Mouse (Mus musculus): ENCODE data around the gene Nudt13.
"Not testable (repeated sequence)": the region's sequence is repeated elsewhere in the genome, so short reads cannot be mapped to it uniquely, and the experiment has no call there.

Gene Nudt13

DNA sequence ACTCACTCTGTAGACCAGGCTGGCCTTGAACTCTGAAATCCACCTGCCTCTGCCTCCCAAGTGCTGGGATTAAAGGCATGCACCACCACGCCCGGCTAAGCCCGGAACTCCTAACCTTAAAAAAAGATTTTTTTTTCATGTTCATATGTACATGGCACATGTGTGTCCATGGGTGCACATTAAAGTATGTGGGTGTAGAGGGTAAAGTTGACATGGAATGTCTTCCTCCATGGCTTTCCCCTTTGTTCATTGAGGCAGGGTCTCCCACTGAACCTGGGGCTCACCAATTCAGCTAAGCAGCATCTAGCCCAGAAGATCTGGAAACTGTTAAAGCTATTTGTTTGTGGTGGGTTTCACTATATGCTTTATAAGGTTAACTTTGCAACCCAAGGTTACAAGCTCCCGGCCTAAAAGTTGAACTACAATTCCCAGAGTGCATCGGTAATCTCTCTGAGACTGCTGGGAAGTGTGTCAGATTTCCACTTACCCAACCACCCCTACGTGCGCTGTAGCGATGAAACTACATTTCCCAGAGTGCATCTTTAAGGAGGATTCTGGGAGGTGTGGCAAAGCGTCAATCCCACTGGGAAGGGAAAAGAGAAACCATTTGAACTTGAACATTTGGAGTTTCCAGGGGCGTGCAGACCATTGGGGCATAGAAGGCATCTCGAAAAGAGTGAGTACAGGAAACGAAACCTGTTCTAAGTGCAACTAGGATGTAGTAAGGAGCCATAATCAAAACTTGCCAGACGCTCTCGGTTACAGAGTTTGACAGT, at the start of gene Nudt13:
Gene Nudt13, plus strand, starts transcription at position 581 of the 776 bp plus-strand sequence.
- peak; percentile 65 to 71 for DNase-seq (ENCODE audit: low spot score in 2 of 2)

- no peak for DNase-seq (ENCODE audit: low spot score in 2 of 2)
These were observed 49.2 kb upstream of the Nudt13 start for GRCm38 (mm10) chr14:20245318-20245717.

GRCm38 (mm10) chr14:20245861-20246260, 48.6 kb upstream of the Nudt13 start:
- no peak for DNase-seq (ENCODE audit: low spot score in 2 of 2)

DNA sequence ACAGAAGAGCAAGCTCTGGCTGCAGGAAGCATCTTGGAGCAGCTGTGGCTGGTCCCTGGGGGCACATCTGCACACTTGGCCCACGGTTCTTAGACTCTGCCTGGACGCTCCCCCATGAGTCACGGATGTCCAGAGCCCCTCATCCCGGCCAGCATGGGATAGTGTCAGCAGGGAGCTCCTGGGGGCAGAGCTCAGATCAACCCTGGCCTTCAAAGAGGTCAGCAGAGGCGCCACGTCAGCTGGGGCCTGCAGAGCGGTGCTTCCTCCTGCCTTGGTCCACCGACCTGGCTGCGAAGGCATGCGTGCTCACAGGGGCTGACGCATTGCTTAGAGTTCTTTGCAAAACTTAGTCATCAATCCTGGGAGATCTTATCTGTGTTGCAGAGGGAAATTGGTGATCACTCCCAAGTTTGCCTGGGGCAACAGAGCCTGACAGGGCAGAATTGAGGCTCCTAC, 47.7 kb upstream of the Nudt13 start:
- no peak for DNase-seq (ENCODE audit: low spot score in 2 of 2)

DNA sequence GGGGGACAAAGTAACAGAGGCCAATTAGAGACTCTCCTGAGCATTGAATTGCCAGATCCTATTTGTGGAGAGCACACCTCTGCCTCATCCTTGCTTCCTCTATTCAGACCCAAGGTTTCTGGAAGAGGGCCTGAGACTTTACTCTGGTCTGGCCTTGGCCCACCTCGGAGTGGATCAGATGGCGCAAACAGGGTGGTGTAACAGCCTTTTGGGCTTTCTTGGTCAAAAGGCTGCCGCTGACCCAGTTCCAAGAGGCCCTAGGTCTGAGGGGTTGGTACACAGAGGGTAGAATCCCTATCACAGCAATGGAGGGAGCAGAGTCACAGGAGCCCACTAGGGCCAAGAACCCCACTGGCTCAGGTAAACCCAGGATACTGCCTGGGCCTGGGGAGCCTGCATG, 46.5 kb upstream of the Nudt13 start:
- no peak for DNase-seq (ENCODE audit: low spot score in 2 of 2)

DNA sequence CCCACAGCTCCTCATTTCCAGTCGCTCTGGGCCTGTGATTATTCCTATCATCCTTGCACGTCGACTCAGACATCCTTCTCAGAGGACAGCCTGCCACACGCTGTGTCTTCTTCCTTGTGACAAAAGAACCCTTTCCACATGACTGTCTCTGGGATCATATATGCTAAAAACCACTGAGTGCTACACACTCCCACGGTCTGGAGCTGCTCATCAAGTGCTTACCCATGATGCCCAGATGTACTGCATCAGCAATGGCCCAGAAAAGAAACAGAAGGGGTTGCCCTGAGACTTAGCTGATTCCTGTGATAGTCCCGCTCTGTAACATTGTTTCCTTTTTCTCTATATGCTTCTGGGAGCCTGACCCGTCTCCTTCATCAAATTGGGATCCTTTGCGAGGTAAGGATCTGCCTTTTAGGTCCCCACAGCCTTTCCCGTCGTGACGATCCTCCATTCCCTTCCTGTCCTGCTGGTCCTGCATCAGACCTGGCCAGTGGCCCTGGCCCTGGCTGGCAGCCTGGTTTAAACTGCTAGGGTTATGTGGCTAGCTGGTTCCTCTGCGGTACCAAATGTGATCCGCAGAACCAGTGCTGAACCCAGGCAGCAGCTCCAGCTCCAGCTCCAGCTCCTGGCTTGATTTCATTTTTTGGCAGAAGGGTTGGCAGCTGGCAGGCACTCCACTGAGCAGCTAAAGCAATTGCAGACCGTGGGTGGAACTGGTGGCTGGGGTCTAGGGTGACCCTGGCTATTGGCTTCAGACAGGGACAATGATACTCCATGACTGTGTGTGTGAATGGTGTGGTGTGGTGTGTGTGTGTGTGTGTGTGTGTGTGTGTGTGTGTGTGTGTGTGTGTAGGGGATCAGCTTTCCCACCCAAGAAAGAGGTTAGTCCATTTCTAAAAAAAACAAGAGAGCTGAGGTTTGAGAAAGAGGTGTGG, 44.0 kb upstream of the Nudt13 start:
- DNase-seq (ENCODE audit: low spot score in 2 of 2), result no peak

- DNase-seq (ENCODE audit: low spot score in 2 of 2), result peak; percentile 67 to 81
These were observed 36.0 kb upstream of the Nudt13 start for GRCm38 (mm10) chr14:20258185-20259113.

DNA sequence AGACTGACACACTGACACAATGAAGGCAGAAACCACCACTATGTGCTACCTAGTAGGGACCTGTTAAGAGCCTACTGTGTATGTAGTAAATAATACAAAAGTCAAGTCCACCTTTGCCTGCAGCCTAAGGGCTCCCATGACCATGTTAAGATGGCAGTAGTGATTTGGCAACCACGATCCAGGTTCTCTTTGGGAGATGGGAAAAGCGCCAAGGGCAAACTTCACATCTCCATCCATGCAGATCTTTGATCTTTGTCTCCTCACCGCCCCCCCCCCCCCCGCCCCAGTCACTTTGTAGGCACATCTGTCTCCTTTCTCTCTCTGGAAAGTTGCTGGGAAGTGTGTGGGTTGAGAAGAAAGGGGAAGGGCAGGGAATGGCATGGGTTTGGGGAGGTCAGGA, 32.2 kb upstream of the Nudt13 start:
- DNase-seq (ENCODE audit: low spot score in 2 of 2), result no peak

- no peak for DNase-seq (ENCODE audit: low spot score in 2 of 2)
These were observed 26.1 kb upstream of the Nudt13 start for GRCm38 (mm10) chr14:20268421-20268820.

DNA sequence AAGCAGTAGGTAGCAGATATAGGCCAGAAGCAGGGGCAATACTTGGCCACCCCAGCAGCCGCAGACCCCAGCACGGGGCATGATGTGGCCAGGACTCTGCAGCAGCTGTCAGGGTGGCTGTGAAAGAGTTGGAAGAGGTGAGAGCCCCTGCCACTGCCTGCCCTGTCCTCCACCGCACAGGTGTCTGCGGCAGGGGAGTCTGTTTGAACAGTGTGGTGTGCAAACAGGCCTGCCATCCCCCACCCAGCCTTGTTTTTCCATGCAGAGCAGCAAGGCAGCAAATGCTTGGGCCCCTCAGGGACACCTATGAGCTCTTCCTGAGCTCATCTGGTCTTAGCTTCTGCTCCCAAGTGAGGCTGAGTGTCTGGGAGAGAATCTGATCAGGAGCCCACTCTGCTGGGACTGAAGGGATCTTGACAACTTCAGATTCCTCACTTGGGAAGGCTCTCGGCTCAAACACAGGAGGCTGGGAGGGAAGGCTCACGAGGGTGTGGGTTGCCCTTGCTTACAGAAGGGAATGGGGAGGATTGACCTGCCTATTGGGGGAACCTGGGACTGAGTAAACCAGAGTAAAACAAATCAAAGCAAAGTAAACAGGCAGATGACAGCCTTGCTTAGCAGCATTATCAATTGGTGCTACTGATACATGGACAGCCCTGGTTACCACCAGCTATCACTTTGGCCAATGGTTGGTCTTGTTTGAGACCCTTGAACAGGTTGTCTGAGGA, 25.3 kb upstream of the Nudt13 start, which contains the start of gene Kcnk16:
Gene Kcnk16, minus strand, starts transcription at position 118 of the 728 bp plus-strand sequence.
- DNase-seq (ENCODE audit: low spot score in 2 of 2), result no peak

GRCm38 (mm10) chr14:20291391-20291790, 3.1 kb upstream of the Nudt13 start:
- no peak for DNase-seq (ENCODE audit: low spot score in 2 of 2)

GRCm38 (mm10) chr14:20294947-20295346, 450 bp downstream of the Nudt13 start:
- no peak for DNase-seq (ENCODE audit: low spot score in 2 of 2)

GRCm38 (mm10) chr14:20297616-20298015, 3.1 kb downstream of the Nudt13 start:
- no peak for DNase-seq (ENCODE audit: low spot score in 2 of 2)

DNA sequence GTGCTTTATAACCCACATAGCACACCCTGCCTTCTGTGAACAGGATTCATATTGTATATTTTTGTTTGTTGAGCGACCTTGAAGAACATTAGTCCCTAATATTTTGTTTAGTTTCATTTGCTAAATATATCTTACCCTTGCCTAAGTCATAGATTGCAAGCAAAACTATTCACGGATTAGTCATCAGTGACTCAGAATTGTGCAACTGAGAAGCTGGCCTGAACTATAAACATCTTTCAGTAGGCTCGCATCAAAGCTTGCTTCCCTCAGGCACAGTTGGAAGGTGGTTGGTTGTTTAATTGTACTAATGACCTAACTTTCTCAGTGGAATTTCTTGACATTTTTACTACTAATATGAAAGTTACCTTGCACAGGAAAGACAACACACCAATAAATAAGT, 3.6 kb downstream of the Nudt13 start:
- DNase-seq (ENCODE audit: low spot score in 2 of 2), result no peak

DNA sequence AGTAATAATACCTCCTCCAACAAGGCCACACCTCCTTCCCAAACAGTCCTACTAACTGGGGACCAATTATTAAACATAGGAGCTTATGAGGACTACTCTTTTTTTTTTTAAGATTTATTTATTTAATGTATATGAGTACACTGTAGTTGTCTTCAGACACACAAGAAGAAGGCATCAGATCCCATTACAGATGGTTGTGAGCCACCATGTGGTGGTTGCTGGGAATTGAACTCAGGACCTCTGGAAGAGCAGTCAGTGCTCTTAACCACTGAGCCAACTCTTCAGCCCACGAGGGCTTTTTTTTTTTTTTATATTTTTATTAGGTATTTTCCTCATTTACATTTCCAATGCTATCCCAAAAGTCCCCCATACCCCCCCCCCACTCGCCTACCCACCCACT, 10.6 kb downstream of the Nudt13 start:
- not testable (repeated sequence) for DNase-seq (ENCODE audit: low spot score in 2 of 2)

GRCm38 (mm10) chr14:20315137-20315536, 20.6 kb downstream of the Nudt13 start:
- no peak for DNase-seq (ENCODE audit: low spot score in 2 of 2)

GRCm38 (mm10) chr14:20319420-20319819, 24.9 kb downstream of the Nudt13 start:
- DNase-seq (ENCODE audit: low spot score in 2 of 2), result peak; percentile 9 to 44

DNA sequence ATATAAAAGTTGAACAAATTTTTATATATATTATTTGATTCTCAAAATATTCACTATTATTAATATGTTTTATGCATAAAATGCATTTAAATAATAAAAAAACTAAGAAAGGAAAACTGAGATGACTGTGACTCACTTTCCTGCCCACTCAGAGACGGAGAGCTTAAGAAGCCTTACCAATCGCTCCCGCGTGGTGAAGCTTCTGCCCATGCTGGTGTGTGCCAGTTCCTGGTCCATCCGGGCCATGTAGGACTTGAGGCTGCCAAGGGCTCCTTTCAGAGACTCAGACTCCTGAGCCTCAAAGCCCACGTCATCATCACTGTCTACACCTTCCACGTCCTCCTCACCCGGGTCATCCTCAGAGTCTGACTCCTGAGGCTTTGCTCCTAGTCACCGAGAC, 29.7 kb downstream of the Nudt13 start:
- no peak for DNase-seq (ENCODE audit: low spot score in 2 of 2)

- no peak for DNase-seq (ENCODE audit: low spot score in 2 of 2)
These were observed 34.0 kb downstream of the Nudt13 start for GRCm38 (mm10) chr14:20328474-20328873.

DNA sequence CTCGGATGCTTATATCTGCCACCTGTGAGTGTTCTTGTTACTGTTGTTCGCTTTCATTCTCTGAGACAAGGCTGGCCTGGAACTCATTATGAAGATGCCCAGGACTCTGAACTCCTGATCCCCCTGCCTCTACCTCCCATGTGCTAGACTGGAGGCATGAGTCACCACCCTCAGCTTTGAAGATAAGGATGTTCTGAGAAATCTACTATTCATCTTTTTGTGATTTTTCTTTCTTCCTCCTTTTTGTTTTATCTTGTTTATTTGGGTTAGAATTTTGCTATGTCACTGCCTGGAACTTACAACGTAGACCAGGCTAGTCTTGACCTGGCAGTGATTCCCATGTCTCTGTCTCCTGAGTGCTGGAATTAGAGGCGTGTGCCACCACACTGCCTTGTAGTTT, 36.8 kb downstream of the Nudt13 start:
- DNase-seq (ENCODE audit: low spot score in 2 of 2), result no peak

GRCm38 (mm10) chr14:20339415-20339814, 44.9 kb downstream of the Nudt13 start:
- DNase-seq (ENCODE audit: low spot score in 2 of 2), result no peak

All from natural killer cell, adult 2 months (primary cell).